Mouse (Mus musculus) thymus, adult 2 months (tissue): Measurements from ENCODE around the gene Slc35f2.

Source experiments
- CTCF ChIP-seq: fragments of 200-500 bp; IDR thresholded peaks from 2 replicates; pipeline ENCODE4 v1.5.1; 2012; ENCODE audit warnings: mild to moderate bottlenecking, control low read depth, low read length, moderate library complexity, borderline replicate concordance; ENCODE audit not compliant: control insufficient read depth, poor library complexity, insufficient read depth; ENCODE audit errors: extremely low read depth
- POLR2A ChIP-seq: fragments of 200-500 bp; IDR thresholded peaks from 2 replicates; pipeline ENCODE4 v1.6.1; 2012; ENCODE audit warnings: mild to moderate bottlenecking, low read length, control low read depth, moderate library complexity; ENCODE audit not compliant: control insufficient read depth, poor library complexity, insufficient read depth; ENCODE audit errors: extremely low read depth

DNA sequence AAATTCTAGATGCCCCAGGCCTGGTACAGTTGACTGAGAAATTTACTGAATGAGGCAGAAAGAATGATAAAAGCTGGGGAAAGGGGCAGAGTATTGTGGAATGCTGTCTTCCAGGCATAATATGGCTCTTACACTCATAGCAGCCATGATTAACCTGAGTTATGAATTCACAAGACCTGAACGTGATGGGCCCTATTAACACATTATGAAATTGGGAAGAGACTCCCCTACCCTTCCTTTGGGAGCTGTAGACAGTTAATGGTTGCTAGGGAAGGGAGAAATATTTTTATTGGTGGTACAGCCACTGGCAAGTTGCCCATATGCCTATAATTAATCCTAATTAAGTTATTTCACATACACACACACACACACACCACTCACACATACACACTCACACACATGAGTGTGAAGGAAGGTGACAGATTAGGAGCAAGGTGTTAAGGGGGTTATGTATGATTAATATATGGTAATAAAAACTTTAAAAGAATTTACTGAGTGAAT is 22.5 kb downstream of the Slc35f2 start:
- TF ChIP-seq CTCF (no peak), POLR2A (no peak)
